Mouse (Mus musculus): ENCODE data around the gene Luzp1.

Luzp1 gene

GRCm38 (mm10) chr4:136469371-136469903 lies at the start of gene Luzp1:
Gene Luzp1 (plus strand): TSS chr4:136469761.
- DNase-seq (ENCODE audit: low spot score) = peak; percentile 93

GRCm38 (mm10) chr4:136423224-136423623 lies 46.3 kb upstream of the Luzp1 start, which contains the start of gene Htr1d:
Gene Htr1d (plus strand): TSS chr4:136423524.
- DNase-seq (ENCODE audit: low spot score) = no peak

- no peak for DNase-seq (ENCODE audit: low spot score)
Measured at GRCm38 (mm10) chr4:136424120-136424999, 45.2 kb upstream of the Luzp1 start.

- DNase-seq (ENCODE audit: low spot score) = no peak
Measured at GRCm38 (mm10) chr4:136425000-136425288, 44.6 kb upstream of the Luzp1 start.

GRCm38 (mm10) chr4:136430609-136431375 lies 38.8 kb upstream of the Luzp1 start:
- no peak for DNase-seq (ENCODE audit: low spot score)

- peak; percentile 48 for DNase-seq (ENCODE audit: low spot score)
Measured at GRCm38 (mm10) chr4:136431376-136431693, 38.2 kb upstream of the Luzp1 start.

- DNase-seq (ENCODE audit: low spot score) = no peak
Measured at GRCm38 (mm10) chr4:136434029-136434428, 35.5 kb upstream of the Luzp1 start.

GRCm38 (mm10) chr4:136439106-136439505 lies 30.5 kb upstream of the Luzp1 start:
- DNase-seq (ENCODE audit: low spot score) = no peak

- DNase-seq (ENCODE audit: low spot score) = no peak
Measured at GRCm38 (mm10) chr4:136441354-136442043, 28.1 kb upstream of the Luzp1 start.

GRCm38 (mm10) chr4:136444561-136444960 lies 25.0 kb upstream of the Luzp1 start:
- DNase-seq (ENCODE audit: low spot score) = no peak

GRCm38 (mm10) chr4:136449795-136450194 lies 19.8 kb upstream of the Luzp1 start:
- DNase-seq (ENCODE audit: low spot score) = no peak

GRCm38 (mm10) chr4:136450271-136450670 lies 19.3 kb upstream of the Luzp1 start:
- DNase-seq (ENCODE audit: low spot score) = no peak

- no peak for DNase-seq (ENCODE audit: low spot score)
Measured at GRCm38 (mm10) chr4:136451564-136451963, 18.0 kb upstream of the Luzp1 start.

- DNase-seq (ENCODE audit: low spot score) = no peak
Measured at GRCm38 (mm10) chr4:136452286-136452685, 17.3 kb upstream of the Luzp1 start.

- DNase-seq (ENCODE audit: low spot score) = no peak
Measured at GRCm38 (mm10) chr4:136452792-136453191, 16.8 kb upstream of the Luzp1 start.

- peak; percentile 75 for DNase-seq (ENCODE audit: low spot score)
Measured at GRCm38 (mm10) chr4:136454850-136455260, 14.7 kb upstream of the Luzp1 start.

- no peak for DNase-seq (ENCODE audit: low spot score)
Measured at GRCm38 (mm10) chr4:136456516-136457218, 12.9 kb upstream of the Luzp1 start.

GRCm38 (mm10) chr4:136458276-136458675 lies 11.3 kb upstream of the Luzp1 start:
- DNase-seq (ENCODE audit: low spot score) = no peak

- no peak for DNase-seq (ENCODE audit: low spot score)
Measured at GRCm38 (mm10) chr4:136459210-136459609, 10.4 kb upstream of the Luzp1 start.

- no peak for DNase-seq (ENCODE audit: low spot score)
Measured at GRCm38 (mm10) chr4:136461206-136461605, 8.4 kb upstream of the Luzp1 start.

- peak; percentile 12 for DNase-seq (ENCODE audit: low spot score)
Measured at GRCm38 (mm10) chr4:136461761-136462085, 7.8 kb upstream of the Luzp1 start.

Data from lung, postnatal 25 days (tissue).